Mouse (Mus musculus) stomach, embryonic 15.5 days (tissue): ENCODE results near the gene Zc2hc1b. TPM values are rescaled to one million over a fixed set of nuclear protein-coding genes. Genes with fewer than 3 reads are reported as not detected.

ENCODE experiments used
- ATAC-seq: fragments of 200-750 bp; cut with Nextera tagmentation; 2 replicates; pipeline ENCODE4 v1.8.0; 2017; ENCODE audit warnings: low read depth, moderate number of reproducible peaks, moderate TSS enrichment; ENCODE audit not compliant: insufficient read depth, low FRiP score
- H3K27ac ChIP-seq: fragments of 300-500 bp; sonication (generic); 2 replicates; pipeline ENCODE4 v1.5.1; 2015; ENCODE audit warnings: mild to moderate bottlenecking, inconsistent platforms
- H3K27me3 ChIP-seq: fragments of 300-500 bp; sonication (generic); replicated peaks from 2 replicates; pipeline ENCODE4 v1.6.1; 2015; ENCODE audit warnings: inconsistent platforms
- H3K36me3 ChIP-seq: fragments of 300-500 bp; sonication (generic); 2 replicates; pipeline ENCODE4 v1.6.1; 2015; ENCODE audit warnings: inconsistent platforms
- H3K4me1 ChIP-seq: fragments of 300-500 bp; sonication (generic); 2 replicates; pipeline ENCODE4 v1.6.1; 2015; ENCODE audit warnings: inconsistent platforms
- H3K4me2 ChIP-seq: fragments of 300-500 bp; sonication (generic); 2 replicates; pipeline ENCODE4 v1.6.1; 2015; ENCODE audit warnings: mild to moderate bottlenecking, inconsistent platforms
- H3K4me3 ChIP-seq: fragments of 300-500 bp; sonication (generic); replicated peaks from 2 replicates; pipeline ENCODE4 v1.5.1; 2015; ENCODE audit warnings: inconsistent platforms
- H3K9ac ChIP-seq: fragments of 300-500 bp; sonication (generic); 2 replicates; pipeline ENCODE4 v1.6.1; 2015; ENCODE audit warnings: inconsistent platforms
- H3K9me3 ChIP-seq: fragments of 300-500 bp; sonication (generic); 2 replicates; pipeline ENCODE4 v1.6.1; 2016; ENCODE audit warnings: inconsistent platforms
- WGBS: fragments of 180-500 bp; shearing (Covaris S2); methylation state at CpG from one replicate; pipeline ENCODE4 v1.1.7; 2015; 5-methylcytosine and 5-hydroxymethylcytosine counted together
- polyA plus RNA-seq: library from polyadenylated mRNA; unstranded; fragments of >200 nt; fragmentation: Nextera tagmentation; extraction: Ambion mirVana; gene quantifications from 2 replicates; pipeline ENCODE4 v1.2.1, GENCODE M21; 2015

Gene Zc2hc1b
- polyA plus RNA-seq: not detected in 2 replicates

- peak; percentile 22; the same call in 1 of the 2 replicates for ATAC-seq
- Histone ChIP-seq H3K27me3 (no peaks in the 10 kb centered on the region), H3K4me3 (no peak within 1 kb of the TSS), H3K36me3 (peaks cover 50% of the 10 kb centered on the region), H3K9ac (no peak within 1 kb of the TSS), H3K4me1 (no peaks in the 10 kb centered on the region), H3K27ac (peak within 1 kb of the TSS; percentile 45; the same call in 1 of the 2 replicates), H3K4me2 (no peak within 1 kb of the TSS), H3K9me3 (no peaks in the 10 kb centered on the region)
- WGBS: 52% methylated on average over 7 of the region's 7 CpGs
Measured at GRCm38 (mm10) chr10:13177973-13178624, at the start of gene Zc2hc1b. Zc2hc1b (minus strand) TSS chr10:13178023.

GRCm38 (mm10) chr10:13225377-13226063 lies 47.7 kb upstream of the Zc2hc1b start:
- no peak overlapping the region for H3K27ac ChIP-seq
- H3K9me3 ChIP-seq: no peaks in the 10 kb centered on the region
- 85% methylated on average over 7 of the region's 7 CpGs for WGBS
- H3K27me3 ChIP-seq: no peaks in the 10 kb centered on the region
- H3K9ac ChIP-seq: no peak overlapping the region
- H3K4me1 ChIP-seq: no peaks in the 10 kb centered on the region
- no peak for ATAC-seq
- H3K36me3 ChIP-seq: peaks cover 5% of the 10 kb centered on the region; the same call in 1 of the 2 replicates
- no peak overlapping the region for H3K4me2 ChIP-seq
- no peak overlapping the region for H3K4me3 ChIP-seq

- H3K27ac ChIP-seq: no peak overlapping the region
- no peaks in the 10 kb centered on the region for H3K27me3 ChIP-seq
- H3K9ac ChIP-seq: no peak overlapping the region
- H3K36me3 ChIP-seq: peaks cover 5% of the 10 kb centered on the region; the same call in 1 of the 2 replicates
- no peak overlapping the region for H3K4me2 ChIP-seq
- no peaks in the 10 kb centered on the region for H3K9me3 ChIP-seq
- WGBS: 75% methylated on average over 3 of the region's 3 CpGs
- H3K4me1 ChIP-seq: no peaks in the 10 kb centered on the region
- no peak for ATAC-seq
- no peak overlapping the region for H3K4me3 ChIP-seq
Measured at GRCm38 (mm10) chr10:13222135-13222534, 44.3 kb upstream of the Zc2hc1b start.

- Histone ChIP-seq H3K4me2 (no peak overlapping the region), H3K27me3 (no peaks in the 10 kb centered on the region), H3K36me3 (peaks cover 5% of the 10 kb centered on the region; the same call in 1 of the 2 replicates), H3K9ac (no peak overlapping the region), H3K4me1 (no peaks in the 10 kb centered on the region), H3K4me3 (no peak overlapping the region), H3K27ac (no peak overlapping the region), H3K9me3 (no peaks in the 10 kb centered on the region)
- ATAC-seq: no peak
- WGBS: 69% methylated on average over 1 of the region's 1 CpGs
Measured at GRCm38 (mm10) chr10:13220061-13220460, 42.2 kb upstream of the Zc2hc1b start.

GRCm38 (mm10) chr10:13213956-13214355 lies 36.1 kb upstream of the Zc2hc1b start:
- Histone ChIP-seq H3K4me1 (peaks cover 11% of the 10 kb centered on the region), H3K36me3 (no peaks in the 10 kb centered on the region), H3K9me3 (no peaks in the 10 kb centered on the region), H3K4me3 (no peak overlapping the region), H3K27ac (peak overlapping the region; percentile 58), H3K27me3 (no peaks in the 10 kb centered on the region), H3K9ac (no peak overlapping the region), H3K4me2 (no peak overlapping the region)
- 58% methylated on average over 12 of the region's 12 CpGs for WGBS
- ATAC-seq: no peak

GRCm38 (mm10) chr10:13212829-13213228 lies 35.0 kb upstream of the Zc2hc1b start:
- Histone ChIP-seq H3K36me3 (no peaks in the 10 kb centered on the region), H3K4me3 (no peak overlapping the region), H3K9ac (no peak overlapping the region), H3K4me1 (peaks cover 11% of the 10 kb centered on the region), H3K27me3 (no peaks in the 10 kb centered on the region), H3K4me2 (no peak overlapping the region), H3K27ac (peak overlapping the region; percentile 60; the same call in 1 of the 2 replicates), H3K9me3 (no peaks in the 10 kb centered on the region)
- ATAC-seq: no peak
- 36% methylated on average over 6 of the region's 6 CpGs for WGBS

- no peak overlapping the region for H3K4me3 ChIP-seq
- H3K27me3 ChIP-seq: no peaks in the 10 kb centered on the region
- peak overlapping the region; percentile 60; the same call in 1 of the 2 replicates for H3K27ac ChIP-seq
- peaks cover 11% of the 10 kb centered on the region for H3K4me1 ChIP-seq
- ATAC-seq: no peak
- H3K36me3 ChIP-seq: no peaks in the 10 kb centered on the region
- WGBS: 64% methylated on average over 9 of the region's 9 CpGs
- no peak overlapping the region for H3K9ac ChIP-seq
- no peaks in the 10 kb centered on the region for H3K9me3 ChIP-seq
- H3K4me2 ChIP-seq: no peak overlapping the region
Measured at GRCm38 (mm10) chr10:13212326-13212725, 34.5 kb upstream of the Zc2hc1b start.

GRCm38 (mm10) chr10:13209930-13210637 lies 32.3 kb upstream of the Zc2hc1b start:
- peak; percentile 71; the same call in 1 of the 2 replicates for ATAC-seq
- H3K4me1 ChIP-seq: peaks cover 11% of the 10 kb centered on the region
- 25% methylated on average over 8 of the region's 8 CpGs for WGBS

GRCm38 (mm10) chr10:13209506-13209905 lies 31.7 kb upstream of the Zc2hc1b start:
- Histone ChIP-seq H3K4me2 (no peak overlapping the region), H3K4me3 (no peak overlapping the region), H3K9ac (no peak overlapping the region), H3K27ac (peak overlapping the region; percentile 46; the same call in 1 of the 2 replicates), H3K27me3 (no peaks in the 10 kb centered on the region), H3K4me1 (peaks cover 11% of the 10 kb centered on the region), H3K9me3 (no peaks in the 10 kb centered on the region), H3K36me3 (no peaks in the 10 kb centered on the region)
- WGBS: 54% methylated on average over 3 of the region's 3 CpGs
- no peak for ATAC-seq

More at GRCm38 (mm10) chr10:13209930-13210637, 32.3 kb upstream of the Zc2hc1b start:
- Histone ChIP-seq H3K27me3 (no peaks in the 10 kb centered on the region), H3K27ac (peak overlapping the region; percentile 77), H3K4me2 (no peak overlapping the region), H3K9me3 (no peaks in the 10 kb centered on the region), H3K36me3 (no peaks in the 10 kb centered on the region), H3K4me3 (no peak overlapping the region), H3K9ac (no peak overlapping the region)

GRCm38 (mm10) chr10:13209061-13209460 lies 31.2 kb upstream of the Zc2hc1b start:
- peak overlapping the region; percentile 46; the same call in 1 of the 2 replicates for H3K27ac ChIP-seq
- no peak overlapping the region for H3K4me3 ChIP-seq
- H3K4me2 ChIP-seq: no peak overlapping the region
- no peak overlapping the region for H3K9ac ChIP-seq
- H3K27me3 ChIP-seq: no peaks in the 10 kb centered on the region
- WGBS: 71% methylated on average over 4 of the region's 4 CpGs
- no peaks in the 10 kb centered on the region for H3K9me3 ChIP-seq
- H3K4me1 ChIP-seq: peaks cover 7% of the 10 kb centered on the region
- no peak for ATAC-seq
- H3K36me3 ChIP-seq: no peaks in the 10 kb centered on the region

GRCm38 (mm10) chr10:13201741-13202293 lies 24.0 kb upstream of the Zc2hc1b start:
- Histone ChIP-seq H3K4me2 (no peak overlapping the region), H3K4me3 (no peak overlapping the region), H3K9me3 (no peaks in the 10 kb centered on the region), H3K9ac (no peak overlapping the region), H3K36me3 (no peaks in the 10 kb centered on the region), H3K27ac (no peak overlapping the region), H3K27me3 (no peaks in the 10 kb centered on the region), H3K4me1 (no peaks in the 10 kb centered on the region)
- 91% methylated on average over 6 of the region's 6 CpGs for WGBS
- peak; percentile 70; the same call in 1 of the 2 replicates for ATAC-seq
